Mouse (Mus musculus) heart, adult 9 months (tissue): ENCODE data around the gene Bid.
"Not testable (repeated sequence)": the region's sequence is repeated elsewhere in the genome, so short reads cannot be mapped to it uniquely, and the experiment has no call there.

ENCODE experiments used
- DNase-seq, 2 experiments: peaks; one replicate each; pipeline ENCODE4 v3.0.0; 2022; ENCODE audit warnings: low spot score in 2 of 2

The Bid gene

DNA sequence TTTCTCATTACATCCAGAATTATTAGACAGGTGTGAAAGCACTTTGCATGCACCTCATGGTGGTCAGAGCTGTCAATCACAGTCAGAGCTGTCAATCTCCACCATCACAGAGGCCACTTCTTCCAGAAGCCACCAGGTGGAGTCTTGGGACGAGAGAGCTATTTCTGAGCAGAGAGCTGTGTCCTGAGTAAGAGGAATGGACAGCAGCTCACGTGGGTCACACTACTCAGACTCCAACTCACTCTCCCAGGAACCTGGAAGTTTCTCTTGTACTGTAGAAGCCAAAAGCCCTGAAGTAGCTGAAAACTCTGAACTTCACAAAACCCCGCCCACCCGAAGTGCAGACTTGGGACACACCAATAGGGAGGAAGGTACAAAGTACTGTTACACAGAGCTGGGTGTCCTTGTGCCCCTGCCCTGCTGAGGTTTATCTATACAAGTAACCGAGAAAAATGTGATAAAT, 13.2 kb downstream of the Bid start:
- DNase-seq: no peak

GRCm38 (mm10) chr6:120901776-120902645, 14.6 kb downstream of the Bid start:
- DNase-seq: no peak

DNA sequence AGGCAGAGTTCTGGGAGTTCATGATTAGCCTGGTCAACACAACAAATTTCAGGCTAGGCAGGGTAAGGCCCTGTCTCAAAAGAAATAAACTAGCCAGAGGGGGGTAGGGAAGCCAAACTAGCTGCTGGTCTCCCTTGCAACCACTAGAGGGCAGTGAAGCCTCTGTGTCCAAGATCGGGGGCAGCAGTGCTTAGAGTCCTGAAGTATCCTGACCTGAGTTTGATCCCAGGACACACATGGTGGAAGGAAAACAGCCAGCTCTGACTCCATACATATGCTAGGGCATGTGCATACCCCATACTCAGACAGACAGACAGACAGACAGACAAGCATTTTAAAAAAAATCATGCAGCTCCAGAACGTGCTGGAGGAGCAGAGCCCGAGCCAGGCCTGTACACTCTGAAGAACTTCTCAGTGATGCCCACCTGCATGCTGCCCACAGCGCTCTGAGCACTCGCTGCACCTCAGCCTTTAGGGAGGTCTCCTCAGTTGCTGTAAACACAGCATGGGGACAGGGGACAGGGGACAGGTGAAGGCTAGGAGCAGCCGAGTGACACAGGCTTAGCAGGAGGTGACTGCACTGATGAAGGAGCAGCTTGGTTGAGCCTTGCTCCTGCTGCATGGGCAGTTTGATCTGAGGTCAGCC, 18.3 kb downstream of the Bid start:
- DNase-seq: peak; percentile 20 to 42

DNA sequence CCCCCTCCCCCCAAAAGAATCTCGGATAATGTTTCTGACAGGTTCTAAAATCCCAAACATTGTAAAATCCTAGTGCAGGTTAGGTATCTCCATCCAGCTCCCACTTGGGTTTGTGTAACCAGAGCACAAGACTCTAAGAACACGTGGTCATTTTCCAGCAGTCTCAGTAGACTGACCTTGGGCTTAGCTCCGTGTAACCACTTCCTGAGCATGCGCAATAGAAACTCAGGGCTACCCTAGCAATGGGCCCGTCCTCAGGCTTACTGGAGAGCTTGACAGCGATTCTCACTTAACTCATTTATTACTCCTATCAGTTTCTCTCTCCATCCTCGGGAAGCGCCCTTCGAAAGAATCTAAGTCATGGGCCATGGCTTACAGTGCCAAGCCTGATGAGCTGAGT, 22.1 kb downstream of the Bid start:
- no peak for DNase-seq

GRCm38 (mm10) chr6:120894089-120894488, 22.6 kb downstream of the Bid start:
- no peak for DNase-seq

DNA sequence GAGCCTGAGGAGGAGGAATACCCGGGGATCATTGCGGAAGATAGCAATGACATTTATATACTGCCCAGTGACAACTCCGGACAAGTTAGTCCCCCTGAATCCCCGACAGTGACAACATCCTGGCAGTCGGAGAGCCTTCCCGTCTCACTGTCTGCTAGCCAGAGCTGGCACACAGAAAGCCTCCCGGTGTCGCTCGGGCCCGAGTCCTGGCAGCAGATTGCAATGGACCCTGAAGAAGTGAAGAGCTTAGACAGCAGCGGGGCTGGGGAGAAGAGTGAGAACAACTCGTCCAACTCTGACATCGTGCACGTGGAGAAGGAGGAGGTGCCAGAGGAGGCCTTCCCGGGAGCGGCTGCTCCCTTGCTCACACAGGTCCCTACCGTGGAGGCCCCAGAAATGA, 30.0 kb downstream of the Bid start:
- DNase-seq: no peak

DNA sequence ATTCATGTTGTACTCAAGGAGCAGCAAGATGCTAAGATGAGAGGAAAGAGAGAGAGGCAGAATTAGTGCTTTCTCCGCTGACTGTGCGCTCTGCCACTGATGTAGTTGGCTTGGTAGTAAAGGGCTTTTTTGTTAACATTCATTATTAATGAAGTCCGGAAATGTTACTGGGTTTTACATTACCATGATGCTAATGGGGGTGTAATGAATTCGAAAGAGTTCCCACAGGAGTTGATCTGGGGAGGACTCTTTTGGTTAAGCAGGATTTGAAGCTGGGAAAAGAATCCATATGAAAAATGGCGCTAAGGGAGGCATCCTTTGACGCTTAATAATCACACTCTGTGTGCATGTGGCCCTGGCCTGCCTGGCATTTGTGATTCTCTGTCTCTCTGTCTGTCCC, 32.2 kb downstream of the Bid start:
- no peak for DNase-seq

- DNase-seq: peak in 1 of 2 experiments; percentile 18
Observed at GRCm38 (mm10) chr6:120879046-120879445, 37.6 kb downstream of the Bid start.

- no peak for DNase-seq
Observed at GRCm38 (mm10) chr6:120873874-120874273, 42.8 kb downstream of the Bid start.

DNA sequence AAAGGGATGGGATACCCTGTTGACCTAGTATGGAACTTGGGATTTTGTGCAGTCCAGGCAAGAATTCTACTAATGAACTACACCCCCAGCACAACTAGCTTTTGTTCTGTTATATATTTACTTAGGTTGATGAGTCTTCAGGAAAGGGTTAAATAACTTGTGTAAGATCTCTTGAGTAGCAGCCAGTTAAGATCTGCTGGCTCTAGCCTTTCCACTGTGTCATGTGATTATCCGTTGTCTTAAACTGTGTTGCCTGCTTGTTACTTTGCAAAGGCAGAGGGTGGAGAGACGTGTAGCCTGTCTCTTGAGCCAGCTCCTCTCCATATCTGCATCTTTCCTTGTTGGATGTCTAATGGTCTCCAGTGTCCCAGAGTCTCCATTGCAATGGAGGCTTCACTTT, 45.4 kb downstream of the Bid start:
- DNase-seq: no peak

GRCm38 (mm10) chr6:120868824-120869223, 47.8 kb downstream of the Bid start:
- DNase-seq: no peak

GRCm38 (mm10) chr6:120866051-120866814, 50.4 kb downstream of the Bid start:
- DNase-seq: peak in 1 of 2 experiments; percentile 5

DNA sequence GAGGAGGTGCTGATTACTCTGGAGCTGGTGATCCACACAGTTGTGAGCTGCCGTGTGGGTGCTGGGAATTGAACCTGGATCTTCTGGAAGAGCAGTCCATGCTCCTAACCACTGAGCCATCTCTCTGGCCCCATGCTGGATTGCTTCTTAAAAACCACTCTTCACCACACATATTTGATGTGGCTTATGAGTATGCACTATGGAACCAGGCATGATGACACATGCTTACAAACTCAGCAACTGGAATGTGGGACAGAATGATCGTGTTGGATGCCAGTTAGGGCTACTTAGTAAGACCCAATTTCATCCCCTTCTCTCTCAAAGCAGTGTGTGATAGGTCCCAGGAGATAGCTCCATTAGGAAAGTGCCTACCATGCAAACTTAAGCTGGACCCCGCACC, 56.6 kb downstream of the Bid start:
- DNase-seq: no peak

DNA sequence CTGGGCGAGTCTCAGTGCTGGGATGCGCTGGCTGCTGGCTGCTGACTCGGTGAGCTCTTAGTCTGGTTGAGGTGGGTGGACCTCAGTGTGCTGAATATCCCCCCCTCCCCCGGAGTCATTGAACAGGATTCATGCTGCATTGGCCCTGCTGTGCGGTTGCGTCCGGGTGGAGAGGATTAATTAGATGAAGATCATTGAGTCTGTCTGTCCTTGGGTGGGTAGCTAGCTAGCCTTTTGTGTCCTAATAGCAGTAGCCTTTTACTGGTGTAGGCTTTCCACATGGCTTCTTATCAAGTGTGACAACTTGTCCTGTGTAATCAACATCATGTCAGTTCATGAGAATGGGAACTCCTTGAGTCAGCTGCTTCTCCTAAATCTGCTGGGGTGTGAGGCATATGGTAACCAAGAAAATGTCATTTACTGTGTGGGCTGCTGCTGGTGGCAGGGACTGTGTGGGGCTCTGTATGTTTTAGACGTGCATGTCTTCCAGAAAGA, 58.4 kb downstream of the Bid start:
- DNase-seq: no peak

GRCm38 (mm10) chr6:120854413-120854812, 62.2 kb downstream of the Bid start:
- peak; percentile 20 to 22 for DNase-seq

- DNase-seq: not testable (repeated sequence)
Observed at GRCm38 (mm10) chr6:120850720-120851119, 65.9 kb downstream of the Bid start.
